Comparison of ENCODE assay signal across 24 mouse cellular contexts in the genomic region with DNA sequence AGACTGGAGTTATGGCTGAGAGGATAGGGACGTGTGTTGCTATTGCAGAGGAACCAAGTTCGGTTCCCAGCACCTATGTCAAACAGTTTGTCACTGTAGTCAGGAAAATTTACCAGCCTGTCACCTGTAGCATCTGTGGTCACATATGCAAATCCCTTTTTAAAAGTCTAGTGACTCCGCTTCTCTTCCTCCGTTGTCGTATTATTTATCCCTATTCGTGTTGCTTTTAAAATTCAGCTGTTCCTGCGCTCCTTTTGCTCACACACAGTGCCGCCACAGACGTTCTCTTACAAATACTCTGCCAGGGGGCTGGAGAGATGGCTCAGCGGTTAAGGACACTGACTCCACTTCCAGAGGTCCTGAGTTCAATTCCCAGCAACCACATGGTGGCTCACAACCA. TPM values are rescaled to one million over a fixed set of nuclear protein-coding genes. Genes with fewer than 3 reads are reported as not detected.
DNase-seq lines count a peak whose midpoint lies in the region; ATAC-seq and TF ChIP-seq lines count a peak whose summit lies in the region.
"Had no signal": no experiment of that assay in that cellular context is flagged by ENCODE, and none has a peak within 500 bp of the region (broad histone marks: within the 10 kb centered on the region; RNA-seq: fewer than 3 reads in every experiment).

No protein-coding gene starts in this region.

- no peak for TF ChIP-seq CTCF in liver, postnatal 0 days (IDR thresholded peaks at IDR 0.05; ENCODE audit: low read depth)

- H3K9me3 ChIP-seq in liver, embryonic 11.5 days (ENCODE audit: control insufficient read depth, low read length), result no peaks in the 10 kb centered on the region
- H3K9me3 ChIP-seq in liver, postnatal 0 days (ENCODE audit: low read length), result no peaks in the 10 kb centered on the region
- no peaks in the 10 kb centered on the region for H3K9me3 ChIP-seq in embryonic facial prominence, embryonic 10.5 days
- H3K9me3 ChIP-seq in hindbrain, embryonic 14.5 days (ENCODE audit: control insufficient read depth, low read length), result no peaks in the 10 kb centered on the region
- H3K9me3 ChIP-seq: forebrain, embryonic 12.5 days; kidney, embryonic 15.5 days; liver, embryonic 15.5 days; midbrain, embryonic 12.5 days had no signal

- peak overlapping the region; percentile 30 for H3K4me3 ChIP-seq in liver, embryonic 11.5 days (ENCODE audit: low read depth, low read length)
- no peak overlapping the region for H3K4me3 ChIP-seq in liver, postnatal 0 days (ENCODE audit: low read depth, low read length)
- peak overlapping the region; percentile 19; the same call in 1 of the 2 replicates for H3K4me3 ChIP-seq in embryonic facial prominence, embryonic 10.5 days
- no peak overlapping the region for H3K4me3 ChIP-seq in hindbrain, embryonic 14.5 days (replicated peaks; ENCODE audit: low read length)
- H3K4me3 ChIP-seq: forebrain, embryonic 12.5 days; kidney, embryonic 15.5 days; left cerebral cortex, adult 2 months; liver, embryonic 15.5 days; midbrain, embryonic 12.5 days had no signal

- no peak for DNase-seq in liver, embryonic 11.5 days (ENCODE audit: low spot score)
- DNase-seq in liver, postnatal 0 days, result no peak
- DNase-seq in R1 (ENCODE audit: low read depth, low spot score), result peak; percentile 75
- no peak for DNase-seq in embryonic facial prominence, embryonic 10.5 days (ENCODE audit: low spot score)
- DNase-seq in retina, embryonic 14.5 days (ENCODE audit: low spot score), result peak; percentile 24
- DNase-seq in hindbrain, embryonic 14.5 days (ENCODE audit: low spot score), result no peak
- DNase-seq in spleen, postnatal 36 days (ENCODE audit: low spot score in 2 of 2), result no peak
- DNase-seq: cerebellum, adult 11-12 months; cerebellum, postnatal 14 days; gastrocnemius, postnatal 36 days; kidney, adult 11 months; kidney, postnatal 4 days; layer of hippocampus, adult 9-11 months; left cerebral cortex, postnatal 4 days; right cerebral cortex, postnatal 14 days; spleen, adult 18-20 months; thymus, postnatal 14 days had no signal

- no peak overlapping the region for H3K27ac ChIP-seq in liver, embryonic 11.5 days (ENCODE audit: low read depth, low read length)
- H3K27ac ChIP-seq in liver, postnatal 0 days (ENCODE audit: low read depth), result no peak overlapping the region
- no peak overlapping the region for H3K27ac ChIP-seq in embryonic facial prominence, embryonic 10.5 days (replicated peaks)
- no peak overlapping the region for H3K27ac ChIP-seq in hindbrain, embryonic 14.5 days
- H3K27ac ChIP-seq: forebrain, embryonic 12.5 days; kidney, embryonic 15.5 days; left cerebral cortex, adult 2 months; liver, embryonic 15.5 days; midbrain, embryonic 12.5 days had no signal

- WGBS in liver, embryonic 11.5 days, result 14% methylated on average over 10 of the region's 10 CpGs
- WGBS in liver, postnatal 0 days (ENCODE audit: insufficient replicate concordance), result 25% methylated on average over 10 of the region's 10 CpGs
- WGBS in embryonic facial prominence, embryonic 10.5 days, result 12% methylated on average over 10 of the region's 10 CpGs
- WGBS in hindbrain, embryonic 14.5 days, result 17% methylated on average over 10 of the region's 10 CpGs

- ATAC-seq in liver, embryonic 11.5 days (replicated peaks; ENCODE audit: low FRiP score), result no peak; the same call in 1 of the 2 replicates
- ATAC-seq in liver, postnatal 0 days, result no peak
- no peak for ATAC-seq in hindbrain, embryonic 14.5 days (ENCODE audit: low FRiP score)
- no peak for ATAC-seq in cerebellum, adult (ENCODE audit: insufficient number of reproducible peaks, low FRiP score, low TSS enrichment)
- ATAC-seq: lung, postnatal 0 days had no signal

- H3K36me3 ChIP-seq in liver, embryonic 11.5 days (ENCODE audit: control insufficient read depth, insufficient read depth, low read length), result no peaks in the 10 kb centered on the region
- no peaks in the 10 kb centered on the region for H3K36me3 ChIP-seq in liver, postnatal 0 days (replicated peaks; ENCODE audit: insufficient read depth, low read length)
- H3K36me3 ChIP-seq in embryonic facial prominence, embryonic 10.5 days (replicated peaks), result no peaks in the 10 kb centered on the region
- H3K36me3 ChIP-seq in hindbrain, embryonic 14.5 days (replicated peaks; ENCODE audit: control insufficient read depth, insufficient read depth), result no peaks in the 10 kb centered on the region
- H3K36me3 ChIP-seq: forebrain, embryonic 12.5 days; kidney, embryonic 15.5 days; liver, embryonic 15.5 days; midbrain, embryonic 12.5 days had no signal

- TF ChIP-seq EP300 in liver, postnatal 0 days (IDR thresholded peaks at IDR 0.05; ENCODE audit: low read depth), result no peak

- no peak overlapping the region for H3K9ac ChIP-seq in liver, embryonic 11.5 days (ENCODE audit: low read depth, low read length)
- no peak overlapping the region for H3K9ac ChIP-seq in liver, postnatal 0 days (replicated peaks)
- H3K9ac ChIP-seq in hindbrain, embryonic 14.5 days, result no peak overlapping the region
- H3K9ac ChIP-seq: forebrain, embryonic 12.5 days; kidney, embryonic 15.5 days; liver, embryonic 15.5 days; midbrain, embryonic 12.5 days had no signal

- peak overlapping the region; percentile 64 for H3K4me2 ChIP-seq in liver, embryonic 11.5 days
- H3K4me2 ChIP-seq in liver, postnatal 0 days (ENCODE audit: low read depth, low read length), result no peak overlapping the region
- no peak overlapping the region for H3K4me2 ChIP-seq in hindbrain, embryonic 14.5 days (replicated peaks)
- H3K4me2 ChIP-seq: forebrain, embryonic 12.5 days; kidney, embryonic 15.5 days; liver, embryonic 15.5 days; midbrain, embryonic 12.5 days had no signal

- peaks cover 4% of the 10 kb centered on the region for H3K4me1 ChIP-seq in liver, embryonic 11.5 days (replicated peaks; ENCODE audit: control insufficient read depth, insufficient read depth, low read length)
- H3K4me1 ChIP-seq in liver, postnatal 0 days (ENCODE audit: insufficient read depth), result no peaks in the 10 kb centered on the region
- peaks cover 5% of the 10 kb centered on the region for H3K4me1 ChIP-seq in embryonic facial prominence, embryonic 10.5 days
- H3K4me1 ChIP-seq in hindbrain, embryonic 14.5 days (replicated peaks; ENCODE audit: control insufficient read depth, insufficient read depth, low read length), result no peaks in the 10 kb centered on the region

- peaks cover 6% of the 10 kb centered on the region; the same call in 1 of the 2 replicates for H3K27me3 ChIP-seq in liver, embryonic 11.5 days (replicated peaks; ENCODE audit: control insufficient read depth, insufficient read depth, low read length)
- peaks cover 29% of the 10 kb centered on the region for H3K27me3 ChIP-seq in liver, postnatal 0 days (ENCODE audit: insufficient read depth, low read length)
- peaks cover 28% of the 10 kb centered on the region for H3K27me3 ChIP-seq in embryonic facial prominence, embryonic 10.5 days (replicated peaks; ENCODE audit: low read depth, poor library complexity, severe bottlenecking)
- peaks cover 62% of the 10 kb centered on the region for H3K27me3 ChIP-seq in hindbrain, embryonic 14.5 days (ENCODE audit: control insufficient read depth, insufficient read depth, low read length)

RNA-seq across cellular contexts. Expression of a gene that starts 28.8 kb away (rescaled TPM):
- polyA plus RNA-seq in liver, embryonic 11.5 days (2014; fragmentation: Nextera tagmentation; extraction: Ambion mirVana), result 4.1 TPM in 2 replicates
- polyA plus RNA-seq in liver, postnatal 0 days (2015; fragmentation: Nextera tagmentation; extraction: Ambion mirVana), result 6.2 and 8.7 TPM in 2 replicates
- 1.0 and 1.3 TPM in 2 replicates for polyA plus RNA-seq in embryonic facial prominence, embryonic 10.5 days (2016; fragmentation: Nextera tagmentation; extraction: Ambion mirVana)
- 1.8 and 3.1 TPM in 2 replicates for polyA plus RNA-seq in hindbrain, embryonic 14.5 days (2014; fragmentation: Nextera tagmentation; extraction: Ambion mirVana)

RNA-seq across cellular contexts. Expression of a gene that starts 53.1 kb away (rescaled TPM):
- 15.1 and 18.9 TPM in 2 replicates for polyA plus RNA-seq in liver, embryonic 11.5 days (2014; fragmentation: Nextera tagmentation; extraction: Ambion mirVana)
- 9.4 and 11.0 TPM in 2 replicates for polyA plus RNA-seq in liver, postnatal 0 days (2015; fragmentation: Nextera tagmentation; extraction: Ambion mirVana)
- 5.8 and 11.3 TPM in 2 replicates for polyA plus RNA-seq in embryonic facial prominence, embryonic 10.5 days (2016; fragmentation: Nextera tagmentation; extraction: Ambion mirVana)
- 4.1 and 4.7 TPM in 2 replicates for polyA plus RNA-seq in hindbrain, embryonic 14.5 days (2014; fragmentation: Nextera tagmentation; extraction: Ambion mirVana)

RNA-seq across cellular contexts. Expression of a gene that starts 54.2 kb away (rescaled TPM):
- polyA plus RNA-seq in liver, embryonic 11.5 days (2014; fragmentation: Nextera tagmentation; extraction: Ambion mirVana), result 45.6 and 60.2 TPM in 2 replicates
- 56.1 and 84.5 TPM in 2 replicates for polyA plus RNA-seq in liver, postnatal 0 days (2015; fragmentation: Nextera tagmentation; extraction: Ambion mirVana)
- polyA plus RNA-seq in embryonic facial prominence, embryonic 10.5 days (2016; fragmentation: Nextera tagmentation; extraction: Ambion mirVana), result 44.4 and 48.2 TPM in 2 replicates
- polyA plus RNA-seq in hindbrain, embryonic 14.5 days (2014; fragmentation: Nextera tagmentation; extraction: Ambion mirVana), result 11.2 and 12.3 TPM in 2 replicates

RNA-seq across cellular contexts. Expression of a gene that starts 59.5 kb away (rescaled TPM):
- polyA plus RNA-seq in liver, embryonic 11.5 days (2014; fragmentation: Nextera tagmentation; extraction: Ambion mirVana), result 3.5 and 5.0 TPM in 2 replicates
- 40.3 and 56.7 TPM in 2 replicates for polyA plus RNA-seq in liver, postnatal 0 days (2015; fragmentation: Nextera tagmentation; extraction: Ambion mirVana)
- polyA plus RNA-seq in embryonic facial prominence, embryonic 10.5 days (2016; fragmentation: Nextera tagmentation; extraction: Ambion mirVana), result 12.8 TPM in 2 replicates
- polyA plus RNA-seq in hindbrain, embryonic 14.5 days (2014; fragmentation: Nextera tagmentation; extraction: Ambion mirVana), result 2.9 and 6.0 TPM in 2 replicates

Comparison
In these comparisons a context has a peak if more than half of its experiments do, and no peak if none do; other contexts are left out.
1. H3K4me3 ChIP-seq: peak in liver, embryonic 11.5 days (single experiment) and embryonic facial prominence, embryonic 10.5 days (single experiment); none in liver, postnatal 0 days (single experiment) and hindbrain, embryonic 14.5 days (single experiment).
2. DNase-seq: peak in R1 (single experiment) and retina, embryonic 14.5 days (single experiment); none in liver, embryonic 11.5 days (single experiment), liver, postnatal 0 days (single experiment), embryonic facial prominence, embryonic 10.5 days (single experiment), hindbrain, embryonic 14.5 days (single experiment) and spleen, postnatal 36 days (0 of 2).